10 mouse cellular contexts compared by ENCODE assay signal in the genomic region with DNA sequence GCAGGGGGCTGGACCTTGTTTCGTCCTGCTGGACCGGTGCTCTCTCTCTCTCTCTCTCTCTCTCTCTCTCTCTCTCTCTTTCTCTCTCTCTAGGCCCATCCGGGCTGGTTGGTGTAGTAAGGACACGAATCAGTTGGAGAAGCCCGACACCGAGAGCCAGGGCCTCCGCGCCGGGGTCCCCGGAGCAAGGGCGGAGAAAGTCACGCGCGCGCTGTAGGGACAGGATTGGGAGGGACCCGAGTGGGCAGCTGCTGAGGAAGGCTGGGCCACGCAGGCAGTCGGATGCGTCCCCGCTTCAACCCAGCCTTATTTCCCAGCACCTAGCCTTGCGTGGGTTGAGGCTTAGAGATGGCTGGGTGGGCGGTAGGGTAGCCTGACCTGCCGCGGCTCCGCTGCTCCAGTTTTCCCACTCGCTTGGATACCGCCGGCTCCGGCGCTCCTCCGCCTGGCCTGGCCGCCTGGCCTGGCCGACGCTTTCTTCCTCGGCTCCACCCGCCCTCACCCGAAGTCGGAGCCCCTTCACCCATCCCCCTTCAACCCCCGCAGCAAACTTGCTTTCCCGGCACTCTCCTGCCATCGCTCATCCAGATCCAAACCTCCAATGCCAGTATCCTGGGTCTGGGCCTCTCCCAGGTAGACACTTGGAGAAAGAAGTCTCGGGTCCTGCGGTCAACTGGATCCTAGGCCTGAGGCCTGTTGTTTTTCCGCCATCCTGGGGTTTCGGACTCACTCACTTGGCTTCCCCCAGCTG. TPM values are rescaled to one million over a fixed set of nuclear protein-coding genes. Genes with fewer than 3 reads are reported as not detected.
DNase-seq lines count a peak whose midpoint lies in the region; ATAC-seq and TF ChIP-seq lines count a peak whose summit lies in the region.
"Had no signal": no experiment of that assay in that cellular context is flagged by ENCODE, and none has a peak within 500 bp of the region (broad histone marks: within the 10 kb centered on the region; RNA-seq: fewer than 3 reads in every experiment).

No protein-coding gene starts in this region.

- H3K9me3 ChIP-seq in liver, embryonic 12.5 days (replicated peaks), result no peaks in the 10 kb centered on the region
- H3K9me3 ChIP-seq in liver, postnatal 0 days (ENCODE audit: low read length), result no peaks in the 10 kb centered on the region
- no peaks in the 10 kb centered on the region for H3K9me3 ChIP-seq in embryonic facial prominence, embryonic 14.5 days (ENCODE audit: control insufficient read depth, low read length)
- H3K9me3 ChIP-seq in limb, embryonic 10.5 days (replicated peaks), result no peaks in the 10 kb centered on the region
- no peaks in the 10 kb centered on the region for H3K9me3 ChIP-seq in stomach, embryonic 14.5 days (ENCODE audit: control insufficient read depth, low read depth, low read length)

- no peak for ATAC-seq in liver, embryonic 12.5 days
- no peak for ATAC-seq in liver, postnatal 0 days
- ATAC-seq in embryonic facial prominence, embryonic 14.5 days (ENCODE audit: low read depth), result no peak
- ATAC-seq in stomach, embryonic 14.5 days (ENCODE audit: insufficient number of reproducible peaks, insufficient read depth, low FRiP score, low read depth), result no peak

- peaks cover 20% of the 10 kb centered on the region for H3K4me1 ChIP-seq in liver, embryonic 12.5 days
- H3K4me1 ChIP-seq in liver, postnatal 0 days (ENCODE audit: insufficient read depth), result peaks cover 14% of the 10 kb centered on the region
- H3K4me1 ChIP-seq in embryonic facial prominence, embryonic 14.5 days (ENCODE audit: control insufficient read depth, insufficient read depth, low read length), result peaks cover 14% of the 10 kb centered on the region; the same call in 1 of the 2 replicates
- H3K4me1 ChIP-seq in limb, embryonic 10.5 days, result peaks cover 75% of the 10 kb centered on the region
- peaks cover 5% of the 10 kb centered on the region; the same call in 1 of the 2 replicates for H3K4me1 ChIP-seq in stomach, embryonic 14.5 days (ENCODE audit: control insufficient read depth, insufficient read depth, low read length)

- no peak overlapping the region for H3K27ac ChIP-seq in liver, embryonic 12.5 days
- H3K27ac ChIP-seq in liver, postnatal 0 days (ENCODE audit: low read depth), result no peak overlapping the region
- no peak overlapping the region for H3K27ac ChIP-seq in embryonic facial prominence, embryonic 14.5 days (replicated peaks; ENCODE audit: low read depth, low read length)
- H3K27ac ChIP-seq in limb, embryonic 10.5 days, result peak overlapping the region; percentile 59
- H3K27ac ChIP-seq in stomach, embryonic 14.5 days (ENCODE audit: low read length), result no peak overlapping the region
- H3K27ac ChIP-seq in left cerebral cortex, adult 2 months, result no peak overlapping the region

- H3K9ac ChIP-seq in liver, embryonic 12.5 days, result no peak overlapping the region
- no peak overlapping the region for H3K9ac ChIP-seq in liver, postnatal 0 days (replicated peaks)
- peak overlapping the region; percentile 10; the same call in 1 of the 2 replicates for H3K9ac ChIP-seq in embryonic facial prominence, embryonic 14.5 days (ENCODE audit: low read depth, low read length)
- no peak overlapping the region for H3K9ac ChIP-seq in stomach, embryonic 14.5 days (replicated peaks; ENCODE audit: low read depth, low read length)

- peaks cover 99% of the 10 kb centered on the region for H3K27me3 ChIP-seq in liver, embryonic 12.5 days (replicated peaks)
- H3K27me3 ChIP-seq in liver, postnatal 0 days (ENCODE audit: insufficient read depth, low read length), result peaks cover 98% of the 10 kb centered on the region
- peaks cover 100% of the 10 kb centered on the region for H3K27me3 ChIP-seq in embryonic facial prominence, embryonic 14.5 days (replicated peaks; ENCODE audit: control insufficient read depth, insufficient read depth, low read length)
- H3K27me3 ChIP-seq in limb, embryonic 10.5 days (ENCODE audit: low read depth, poor library complexity, severe bottlenecking), result peaks cover 100% of the 10 kb centered on the region
- peaks cover 76% of the 10 kb centered on the region for H3K27me3 ChIP-seq in stomach, embryonic 14.5 days (ENCODE audit: control insufficient read depth, insufficient read depth, low read length)

- DNase-seq in liver, postnatal 0 days, result no peak
- DNase-seq in embryonic facial prominence, embryonic 14.5 days (ENCODE audit: low spot score), result no peak
- DNase-seq in limb, embryonic 10.5 days (ENCODE audit: low spot score), result peak; percentile 61
- no peak for DNase-seq in thymus, postnatal 14 days
- no peak for DNase-seq in embryo, embryonic 11 days
- DNase-seq in left cerebral cortex, adult 2 months (ENCODE audit: extremely low spot score in 1 of 2, low spot score in 2 of 2), result no peak
- DNase-seq: cerebellum, postnatal 36 days; layer of hippocampus, adult 9-11 months had no signal

- TF ChIP-seq CTCF in liver, postnatal 0 days (IDR thresholded peaks at IDR 0.05; ENCODE audit: low read depth), result no peak
- no peak for TF ChIP-seq CTCF in left cerebral cortex, adult 2 months (IDR thresholded peaks at IDR 0.05)

- WGBS in liver, embryonic 12.5 days (ENCODE audit: insufficient replicate concordance), result 8% methylated on average over 45 of the region's 45 CpGs
- 8% methylated on average over 41 of the region's 45 CpGs for WGBS in liver, postnatal 0 days (ENCODE audit: insufficient replicate concordance)
- 1% methylated on average over 34 of the region's 45 CpGs for WGBS in embryonic facial prominence, embryonic 14.5 days
- WGBS in limb, embryonic 10.5 days, result 1% methylated on average over 45 of the region's 45 CpGs
- WGBS in stomach, embryonic 14.5 days, result under 1% methylated on average over 45 of the region's 45 CpGs

- H3K36me3 ChIP-seq in liver, embryonic 12.5 days, result no peaks in the 10 kb centered on the region
- no peaks in the 10 kb centered on the region for H3K36me3 ChIP-seq in liver, postnatal 0 days (replicated peaks; ENCODE audit: insufficient read depth, low read length)
- no peaks in the 10 kb centered on the region for H3K36me3 ChIP-seq in embryonic facial prominence, embryonic 14.5 days (ENCODE audit: control insufficient read depth, insufficient read depth, low read length)
- H3K36me3 ChIP-seq in limb, embryonic 10.5 days, result no peaks in the 10 kb centered on the region
- H3K36me3 ChIP-seq in stomach, embryonic 14.5 days (ENCODE audit: control insufficient read depth, insufficient read depth, low read length), result no peaks in the 10 kb centered on the region

- peak overlapping the region; percentile 44 for H3K4me3 ChIP-seq in liver, embryonic 12.5 days
- H3K4me3 ChIP-seq in liver, postnatal 0 days (ENCODE audit: low read depth, low read length), result no peak overlapping the region; the same call in 1 of the 2 replicates
- peak overlapping the region; percentile 42 for H3K4me3 ChIP-seq in embryonic facial prominence, embryonic 14.5 days (ENCODE audit: low read depth, low read length)
- peak overlapping the region; percentile 58 for H3K4me3 ChIP-seq in limb, embryonic 10.5 days
- H3K4me3 ChIP-seq in stomach, embryonic 14.5 days (ENCODE audit: low read depth, low read length), result peak overlapping the region; percentile 26
- no peak overlapping the region for H3K4me3 ChIP-seq in left cerebral cortex, adult 2 months

- intact Hi-C loops in left cerebral cortex, adult 2 months (cut with DNase I), result loop anchor here (10.0 kb wide), 1 partner anchor 637 kb away; a partner anchor contains a TSS

- no peak for TF ChIP-seq EP300 in liver, postnatal 0 days (IDR thresholded peaks at IDR 0.05; ENCODE audit: low read depth)

- peak overlapping the region; percentile 69 for H3K4me2 ChIP-seq in liver, embryonic 12.5 days
- H3K4me2 ChIP-seq in liver, postnatal 0 days (ENCODE audit: low read depth, low read length), result no peak overlapping the region
- H3K4me2 ChIP-seq in embryonic facial prominence, embryonic 14.5 days (ENCODE audit: low read depth, low read length), result peak overlapping the region; percentile 63
- H3K4me2 ChIP-seq in stomach, embryonic 14.5 days (replicated peaks; ENCODE audit: low read depth, low read length), result peak overlapping the region; percentile 72; the same call in 1 of the 2 replicates

RNA-seq across cellular contexts. Expression of a gene that starts 0.8 kb away (rescaled TPM):
- not detected in 2 replicates for polyA plus RNA-seq in liver, embryonic 12.5 days (2016; fragmentation: Nextera tagmentation; extraction: Ambion mirVana)
- not detected in 2 replicates for polyA plus RNA-seq in liver, postnatal 0 days (2015; fragmentation: Nextera tagmentation; extraction: Ambion mirVana)
- 0.43 and 0.45 TPM in 2 replicates for polyA plus RNA-seq in embryonic facial prominence, embryonic 14.5 days (2014; fragmentation: Nextera tagmentation; extraction: Ambion mirVana)
- 6.3 and 10.7 TPM in 2 replicates for polyA plus RNA-seq in limb, embryonic 10.5 days (2016; fragmentation: Nextera tagmentation; extraction: Ambion mirVana)
- polyA plus RNA-seq in stomach, embryonic 14.5 days (2014; fragmentation: Nextera tagmentation; extraction: Ambion mirVana), result not detected in 2 replicates
- total RNA-seq in left cerebral cortex, adult 2 months (2021), result not detected

RNA-seq across cellular contexts. Expression of a gene that starts 30.9 kb away (rescaled TPM):
- polyA plus RNA-seq in liver, embryonic 12.5 days (2016; fragmentation: Nextera tagmentation; extraction: Ambion mirVana), result not detected in 2 replicates
- polyA plus RNA-seq in liver, postnatal 0 days (2015; fragmentation: Nextera tagmentation; extraction: Ambion mirVana), result not detected in 2 replicates
- polyA plus RNA-seq in embryonic facial prominence, embryonic 14.5 days (2014; fragmentation: Nextera tagmentation; extraction: Ambion mirVana), result 1.8 and 2.3 TPM in 2 replicates
- polyA plus RNA-seq in limb, embryonic 10.5 days (2016; fragmentation: Nextera tagmentation; extraction: Ambion mirVana), result not detected in 2 replicates
- polyA plus RNA-seq in stomach, embryonic 14.5 days (2014; fragmentation: Nextera tagmentation; extraction: Ambion mirVana), result 0.42 and 0.45 TPM in 2 replicates
- total RNA-seq in left cerebral cortex, adult 2 months (2021), result under 1 TPM in 1 of 2 experiments, not detected in 1; 0.20 TPM

RNA-seq across cellular contexts. Expression of a gene that starts 34.2 kb away (rescaled TPM):
- polyA plus RNA-seq in liver, embryonic 12.5 days (2016; fragmentation: Nextera tagmentation; extraction: Ambion mirVana), result 0.11 TPM in 1 of 2 replicates, not detected in the other
- 1.3 and 1.6 TPM in 2 replicates for polyA plus RNA-seq in liver, postnatal 0 days (2015; fragmentation: Nextera tagmentation; extraction: Ambion mirVana)
- not detected in 2 replicates for polyA plus RNA-seq in embryonic facial prominence, embryonic 14.5 days (2014; fragmentation: Nextera tagmentation; extraction: Ambion mirVana)
- polyA plus RNA-seq in limb, embryonic 10.5 days (2016; fragmentation: Nextera tagmentation; extraction: Ambion mirVana), result not detected in 2 replicates
- not detected in 2 replicates for polyA plus RNA-seq in stomach, embryonic 14.5 days (2014; fragmentation: Nextera tagmentation; extraction: Ambion mirVana)
- total RNA-seq in left cerebral cortex, adult 2 months (2021), result not detected

RNA-seq across cellular contexts. Expression of a gene that starts 50.5 kb away (rescaled TPM):
- polyA plus RNA-seq in liver, embryonic 12.5 days (2016; fragmentation: Nextera tagmentation; extraction: Ambion mirVana), result not detected in 2 replicates
- not detected in 2 replicates for polyA plus RNA-seq in liver, postnatal 0 days (2015; fragmentation: Nextera tagmentation; extraction: Ambion mirVana)
- 0.17 TPM in 1 of 2 replicates, not detected in the other for polyA plus RNA-seq in embryonic facial prominence, embryonic 14.5 days (2014; fragmentation: Nextera tagmentation; extraction: Ambion mirVana)
- 0.16 and 0.28 TPM in 2 replicates for polyA plus RNA-seq in limb, embryonic 10.5 days (2016; fragmentation: Nextera tagmentation; extraction: Ambion mirVana)
- polyA plus RNA-seq in stomach, embryonic 14.5 days (2014; fragmentation: Nextera tagmentation; extraction: Ambion mirVana), result 0.20 TPM in 1 of 2 replicates, not detected in the other
- not detected for total RNA-seq in left cerebral cortex, adult 2 months (2021)

RNA-seq across cellular contexts. Expression of a gene that starts 55.9 kb away (rescaled TPM):
- polyA plus RNA-seq in liver, embryonic 12.5 days (2016; fragmentation: Nextera tagmentation; extraction: Ambion mirVana), result 2.1 and 2.9 TPM in 2 replicates
- 72.5 and 75.0 TPM in 2 replicates for polyA plus RNA-seq in liver, postnatal 0 days (2015; fragmentation: Nextera tagmentation; extraction: Ambion mirVana)
- not detected in 2 replicates for polyA plus RNA-seq in embryonic facial prominence, embryonic 14.5 days (2014; fragmentation: Nextera tagmentation; extraction: Ambion mirVana)
- not detected in 2 replicates for polyA plus RNA-seq in limb, embryonic 10.5 days (2016; fragmentation: Nextera tagmentation; extraction: Ambion mirVana)
- polyA plus RNA-seq in stomach, embryonic 14.5 days (2014; fragmentation: Nextera tagmentation; extraction: Ambion mirVana), result not detected in 2 replicates
- total RNA-seq in left cerebral cortex, adult 2 months (2021), result not detected

Comparison
In these comparisons a context has a peak if more than half of its experiments do, and no peak if none do; other contexts are left out.
1. H3K4me3 ChIP-seq: peak in liver, embryonic 12.5 days (single experiment), embryonic facial prominence, embryonic 14.5 days (single experiment), limb, embryonic 10.5 days (single experiment) and stomach, embryonic 14.5 days (single experiment); none in liver, postnatal 0 days (single experiment) and left cerebral cortex, adult 2 months (single experiment).